Mouse (Mus musculus) E14TG2a.4 (cell line): Measurements from ENCODE around the gene Selenot.

Experiments used
- CTCF ChIP-seq: conservative IDR thresholded peaks from 2 replicates; pipeline ENCODE4 v1.5.1; 2014; ENCODE audit warnings: low read length
- POU5F1 ChIP-seq: IDR thresholded peaks from 2 replicates; pipeline ENCODE4 v1.6.1; 2014; ENCODE audit warnings: low read length, borderline replicate concordance

DNA sequence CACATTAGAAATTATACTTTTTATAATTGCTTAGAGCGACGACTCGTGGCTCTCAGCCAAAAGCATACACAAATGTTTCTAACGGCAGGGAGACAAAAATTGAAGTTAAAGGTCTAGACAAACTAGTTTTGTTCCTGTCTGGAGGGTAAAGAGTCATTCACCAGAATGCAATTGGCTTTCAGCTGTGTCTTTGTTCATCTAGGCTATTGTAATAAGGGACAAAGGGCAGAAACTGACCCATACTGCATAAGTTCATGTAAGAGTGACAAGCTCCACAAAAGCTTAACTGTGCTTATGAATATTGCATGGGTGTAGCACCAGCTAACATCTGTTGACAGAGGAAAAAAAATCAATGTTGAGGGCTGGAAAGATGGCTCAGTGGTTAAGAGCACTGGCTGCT is 32.1 kb downstream of the Selenot start:
- no peak for TF ChIP-seq CTCF
- TF ChIP-seq POU5F1 = no peak
